Mouse (Mus musculus) heart, embryonic 12.5 days (tissue): ENCODE measurements at regions not wholly inside any gene's neighbourhood (a gene's known extent, or its start where the extent isn't known, plus 50 kb on each side); places are given as distances from the start of the nearest gene placed in this dataset.

Source experiments
- ATAC-seq: fragments of 200-750 bp; cut with Nextera tagmentation; 2 replicates; pipeline ENCODE4 v1.8.0; 2017; ENCODE audit warnings: moderate TSS enrichment, moderate library complexity; ENCODE audit not compliant: insufficient number of reproducible peaks, low FRiP score
- H3K27ac ChIP-seq: fragments of 300-500 bp; sonication (generic); 2 replicates; pipeline ENCODE4 v1.5.1; 2016; ENCODE audit warnings: mild to moderate bottlenecking, moderate library complexity; ENCODE audit not compliant: poor library complexity, severe bottlenecking
- H3K27me3 ChIP-seq: fragments of 300-500 bp; sonication (generic); replicated peaks from 2 replicates; pipeline ENCODE4 v1.6.1; 2016; ENCODE audit warnings: mild to moderate bottlenecking, moderate library complexity
- H3K36me3 ChIP-seq: fragments of 300-500 bp; sonication (generic); 2 replicates; pipeline ENCODE4 v1.6.1; 2016; ENCODE audit warnings: mild to moderate bottlenecking, moderate library complexity
- H3K4me1 ChIP-seq: fragments of 300-500 bp; sonication (generic); replicated peaks from 2 replicates; pipeline ENCODE4 v1.6.1; 2016; ENCODE audit warnings: mild to moderate bottlenecking
- H3K4me2 ChIP-seq: fragments of 300-500 bp; sonication (generic); 2 replicates; pipeline ENCODE4 v1.6.1; 2016; ENCODE audit warnings: mild to moderate bottlenecking, moderate library complexity
- H3K4me3 ChIP-seq: fragments of 300-500 bp; sonication (generic); 2 replicates; pipeline ENCODE4 v1.5.1; 2016; ENCODE audit warnings: mild to moderate bottlenecking
- H3K9ac ChIP-seq: fragments of 300-500 bp; sonication (generic); 2 replicates; pipeline ENCODE4 v1.6.1; 2016; ENCODE audit warnings: mild to moderate bottlenecking, moderate library complexity
- H3K9me3 ChIP-seq: fragments of 300-500 bp; sonication (generic); replicated peaks from 2 replicates; pipeline ENCODE4 v1.6.1; 2016; ENCODE audit warnings: mild to moderate bottlenecking, moderate library complexity
- WGBS: fragments of 180-500 bp; shearing (Covaris S2); methylation state at CpG from one replicate; pipeline ENCODE4 v1.1.7; 2016; 5-methylcytosine and 5-hydroxymethylcytosine counted together

DNA sequence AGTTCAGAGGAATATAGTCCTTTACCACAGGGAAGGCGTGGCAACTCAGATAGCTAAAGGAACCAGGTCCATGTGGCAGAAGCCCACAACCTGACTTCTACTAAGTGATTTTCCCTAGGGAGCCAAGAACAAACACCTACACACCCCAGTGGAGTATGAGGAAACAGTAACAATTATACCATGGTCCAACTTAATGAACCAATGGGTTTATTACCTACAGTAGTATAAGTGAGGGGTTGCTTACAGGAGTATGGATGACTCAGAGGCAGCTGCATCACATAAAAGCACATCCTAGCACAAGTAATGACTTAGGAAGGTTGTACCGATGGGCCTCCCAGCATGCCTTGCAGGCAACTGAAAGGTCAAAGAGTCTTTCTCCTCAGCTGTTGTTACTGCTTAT, 98.7 kb upstream of the Cul1 start:
- no peak overlapping the region for H3K9ac ChIP-seq
- peaks cover 14% of the 10 kb centered on the region for H3K4me1 ChIP-seq
- WGBS: 93% methylated on average over 2 of the region's 2 CpGs

DNA sequence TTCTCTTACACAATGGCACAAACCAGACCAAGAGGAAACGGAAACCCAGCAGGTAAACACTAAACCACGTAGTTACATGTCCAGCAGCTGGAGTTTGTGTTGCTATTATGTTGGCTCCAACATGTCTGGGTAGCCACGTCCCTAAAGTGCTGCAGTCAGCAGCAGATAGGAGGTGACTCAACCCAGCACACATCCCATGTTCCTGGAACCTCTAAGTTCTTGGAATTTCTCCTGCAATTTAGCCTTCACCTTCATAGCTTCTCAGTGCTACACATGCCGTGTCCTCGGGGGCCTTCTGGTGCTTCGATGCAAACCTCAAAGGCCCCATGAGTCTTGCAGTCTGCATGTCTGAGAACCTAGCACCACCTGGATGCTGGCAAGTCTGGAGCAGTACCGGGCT, 97.7 kb upstream of the Cul1 start:
- ATAC-seq: no peak
- WGBS: 67% methylated on average over 7 of the region's 7 CpGs

More for the DNA sequence above, 98.7 kb upstream of the Cul1 start:
- Histone ChIP-seq H3K27ac (no peak overlapping the region), H3K36me3 (no peaks in the 10 kb centered on the region), H3K4me3 (no peak overlapping the region), H3K9me3 (no peaks in the 10 kb centered on the region), H3K27me3 (no peaks in the 10 kb centered on the region), H3K4me2 (no peak overlapping the region)
- no peak for ATAC-seq

DNA sequence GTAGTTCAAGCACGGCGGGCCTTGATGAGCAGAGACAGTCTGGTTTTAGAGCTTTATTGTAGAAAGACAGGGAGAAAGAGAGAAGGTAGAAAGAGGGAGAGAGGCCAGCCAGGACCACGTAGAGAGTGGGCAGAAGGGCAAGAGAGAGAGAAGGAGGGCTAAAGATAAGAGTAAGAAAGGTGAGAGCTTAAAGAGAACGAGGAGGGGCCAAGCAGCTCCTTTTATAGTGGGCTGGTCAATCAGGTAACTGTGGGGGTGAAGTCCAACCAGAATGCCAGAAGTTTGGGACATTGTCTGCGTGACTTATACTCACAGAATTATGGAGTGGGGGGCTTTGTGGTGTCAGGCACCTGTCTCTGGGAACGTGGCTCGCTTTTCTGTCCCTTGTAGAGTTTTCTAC, 96.7 kb upstream of the Cul1 start:
- H3K36me3 ChIP-seq: no peaks in the 10 kb centered on the region
- H3K27me3 ChIP-seq: no peaks in the 10 kb centered on the region
- H3K9me3 ChIP-seq: no peaks in the 10 kb centered on the region
- WGBS: 67% methylated on average over 7 of the region's 7 CpGs
- H3K9ac ChIP-seq: no peak overlapping the region
- no peak overlapping the region for H3K4me3 ChIP-seq
- peaks cover 14% of the 10 kb centered on the region for H3K4me1 ChIP-seq
- ATAC-seq: no peak
- H3K4me2 ChIP-seq: 0 out of 2 replicates have a peak overlapping the region, but pooled peaks have one; percentile 27
- no peak overlapping the region for H3K27ac ChIP-seq

More for the DNA sequence above, 97.7 kb upstream of the Cul1 start:
- Histone ChIP-seq H3K27ac (no peak overlapping the region), H3K4me3 (no peak overlapping the region), H3K4me2 (no peak overlapping the region), H3K9me3 (no peaks in the 10 kb centered on the region), H3K4me1 (peaks cover 14% of the 10 kb centered on the region), H3K9ac (no peak overlapping the region), H3K27me3 (no peaks in the 10 kb centered on the region), H3K36me3 (no peaks in the 10 kb centered on the region)

DNA sequence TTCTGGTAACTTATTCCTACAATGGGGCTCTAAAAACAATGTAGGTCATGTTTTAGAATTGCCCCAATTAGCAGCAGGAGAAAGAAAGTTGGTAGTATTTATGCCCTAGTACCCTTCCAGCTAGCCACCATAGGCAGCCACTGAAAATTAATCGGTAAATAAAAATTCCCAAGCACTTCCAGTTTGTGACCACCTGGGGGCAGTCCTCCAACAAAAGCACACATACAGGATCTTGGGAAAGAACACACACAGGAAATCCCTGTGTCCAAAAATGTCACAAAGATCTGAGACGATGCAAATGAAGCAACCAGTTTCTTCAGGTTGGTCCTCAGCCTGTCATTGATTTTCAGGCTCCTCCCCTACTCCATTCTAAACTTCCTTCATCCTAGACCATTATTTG, 94.5 kb upstream of the Cul1 start:
- H3K27me3 ChIP-seq: no peaks in the 10 kb centered on the region
- ATAC-seq: no peak
- WGBS: 44% methylated on average over 2 of the region's 2 CpGs

DNA sequence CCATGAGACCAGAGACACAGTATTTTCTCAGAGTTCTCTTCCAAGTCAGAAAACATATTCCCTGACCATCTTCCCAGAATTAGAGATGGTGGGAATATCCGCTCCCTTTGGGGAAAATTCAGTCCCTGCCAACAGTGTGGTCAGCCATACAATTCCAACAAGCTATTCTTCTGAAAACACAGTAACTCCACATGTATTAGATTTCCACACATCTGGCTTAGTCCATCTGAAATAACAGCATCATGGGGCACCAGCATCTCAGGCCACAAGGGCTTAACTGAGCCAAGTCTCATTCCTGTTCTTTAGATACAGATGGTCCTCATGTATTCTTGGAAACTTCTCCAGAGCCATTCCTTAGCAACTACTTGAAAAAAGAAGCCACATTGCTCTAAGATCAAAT, 89.2 kb upstream of the Cul1 start:
- H3K9me3 ChIP-seq: no peaks in the 10 kb centered on the region
- no peak for ATAC-seq
- no peak overlapping the region for H3K9ac ChIP-seq
- no peak overlapping the region for H3K4me2 ChIP-seq
- H3K27me3 ChIP-seq: no peaks in the 10 kb centered on the region
- no peak overlapping the region for H3K27ac ChIP-seq
- no peak overlapping the region for H3K4me3 ChIP-seq
- 81% methylated on average over 1 of the region's 1 CpGs for WGBS
- no peaks in the 10 kb centered on the region for H3K36me3 ChIP-seq
- H3K4me1 ChIP-seq: no peaks in the 10 kb centered on the region

More for the DNA sequence above, 94.5 kb upstream of the Cul1 start:
- peaks cover 10% of the 10 kb centered on the region for H3K4me1 ChIP-seq
- H3K27ac ChIP-seq: no peak overlapping the region
- no peak overlapping the region for H3K4me3 ChIP-seq
- no peaks in the 10 kb centered on the region for H3K36me3 ChIP-seq
- no peak overlapping the region for H3K9ac ChIP-seq
- no peak overlapping the region for H3K4me2 ChIP-seq
- no peaks in the 10 kb centered on the region for H3K9me3 ChIP-seq

DNA sequence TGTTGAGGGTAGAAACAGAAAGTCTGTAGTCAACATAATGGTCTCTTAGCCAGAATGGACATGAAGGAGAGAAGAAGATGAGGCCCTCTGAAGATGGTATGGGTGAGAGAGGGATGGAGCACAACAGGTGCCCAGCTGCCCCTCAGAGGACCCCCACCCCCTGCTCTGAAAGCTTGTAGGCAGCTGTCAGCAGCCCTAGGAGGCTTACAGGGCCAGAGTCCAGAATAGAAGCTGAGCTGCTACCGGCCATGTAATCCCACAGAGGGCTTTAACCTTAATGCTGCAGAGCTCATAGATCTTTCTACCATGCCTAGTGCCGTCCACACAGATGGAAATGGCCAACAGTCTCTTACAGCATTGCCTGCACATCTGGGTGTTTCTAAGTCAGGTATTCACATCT, 88.6 kb upstream of the Cul1 start:
- Histone ChIP-seq H3K9me3 (no peaks in the 10 kb centered on the region), H3K4me1 (no peaks in the 10 kb centered on the region), H3K27ac (no peak overlapping the region), H3K4me3 (no peak overlapping the region), H3K27me3 (no peaks in the 10 kb centered on the region), H3K36me3 (no peaks in the 10 kb centered on the region), H3K4me2 (no peak overlapping the region), H3K9ac (no peak overlapping the region)
- no peak for ATAC-seq
- 53% methylated on average over 2 of the region's 2 CpGs for WGBS

DNA sequence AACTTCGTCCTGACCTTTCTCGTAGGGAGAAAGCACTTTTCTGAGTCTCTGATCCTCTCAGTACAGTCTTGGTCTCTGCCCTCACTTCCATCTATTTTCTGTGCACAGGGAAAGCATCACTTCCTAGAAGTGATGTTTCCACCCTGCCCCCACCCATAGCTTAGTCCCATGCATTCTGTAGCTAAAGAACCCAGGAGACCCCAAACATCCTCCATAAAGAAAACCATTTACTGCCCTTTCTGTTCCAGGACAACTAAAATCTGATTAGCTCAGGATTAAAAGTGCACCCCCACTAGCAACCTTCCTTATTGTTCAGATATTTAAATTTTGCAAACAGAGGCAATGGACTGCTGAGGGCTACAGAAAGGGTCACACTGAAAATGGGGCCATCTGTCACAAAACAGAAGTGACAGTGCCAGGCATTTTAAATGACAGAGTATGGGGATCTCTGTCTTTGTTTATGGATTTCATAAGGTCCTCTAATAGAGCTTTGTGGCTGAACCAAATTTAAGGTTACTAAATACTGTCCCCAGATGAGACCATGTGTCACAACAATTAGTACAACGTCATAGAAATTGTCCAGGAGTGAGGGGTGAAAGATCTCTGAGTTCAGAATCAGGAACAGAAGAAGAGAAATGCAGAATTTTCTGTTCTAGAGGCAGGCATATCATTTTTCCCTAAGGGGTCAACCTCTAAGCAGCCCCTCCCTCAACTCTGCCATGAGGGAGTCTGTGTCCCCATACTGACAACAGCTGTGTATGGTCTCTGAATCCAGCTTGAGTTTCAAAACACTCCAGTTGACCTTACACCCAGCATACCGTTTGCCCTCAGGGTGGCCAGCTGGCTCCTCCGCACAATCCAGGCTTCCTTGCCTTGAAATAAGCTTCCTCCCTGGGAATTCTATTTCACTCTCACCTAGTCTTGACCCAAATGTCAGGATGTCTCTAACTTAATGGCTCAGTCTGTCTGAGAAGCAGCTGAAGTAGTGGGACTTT, 87.2 kb upstream of the Cul1 start:
- Histone ChIP-seq H3K27ac (no peak overlapping the region), H3K27me3 (no peaks in the 10 kb centered on the region), H3K9me3 (no peaks in the 10 kb centered on the region), H3K4me3 (no peak overlapping the region), H3K4me2 (no peak overlapping the region), H3K36me3 (no peaks in the 10 kb centered on the region), H3K4me1 (no peaks in the 10 kb centered on the region), H3K9ac (no peak overlapping the region)
- WGBS: 75% methylated on average over 5 of the region's 5 CpGs
- no peak for ATAC-seq

DNA sequence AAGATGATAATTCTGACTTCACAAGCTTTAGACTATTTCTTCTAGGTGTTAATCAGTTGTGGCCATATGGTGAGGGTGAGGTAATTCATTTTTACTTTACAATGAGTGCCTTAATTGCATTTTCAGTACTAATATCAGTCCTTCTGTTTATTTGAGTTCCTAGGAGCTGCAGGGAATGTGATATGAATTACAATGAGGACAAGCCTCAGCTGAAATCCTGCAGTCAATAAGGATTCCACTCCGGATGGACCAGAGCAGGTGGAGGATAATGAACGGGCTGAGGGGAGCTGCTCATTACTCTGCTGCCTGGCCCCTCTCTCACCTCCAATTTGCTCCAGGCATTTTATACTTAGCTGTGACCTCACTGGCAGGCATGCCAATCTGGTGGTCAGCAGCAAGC, 85.7 kb upstream of the Cul1 start:
- Histone ChIP-seq H3K9me3 (no peaks in the 10 kb centered on the region), H3K27ac (no peak overlapping the region), H3K36me3 (no peaks in the 10 kb centered on the region), H3K4me2 (no peak overlapping the region), H3K9ac (no peak overlapping the region), H3K4me3 (no peak overlapping the region), H3K4me1 (no peaks in the 10 kb centered on the region), H3K27me3 (no peaks in the 10 kb centered on the region)
- 57% methylated on average over 2 of the region's 2 CpGs for WGBS
- ATAC-seq: no peak

DNA sequence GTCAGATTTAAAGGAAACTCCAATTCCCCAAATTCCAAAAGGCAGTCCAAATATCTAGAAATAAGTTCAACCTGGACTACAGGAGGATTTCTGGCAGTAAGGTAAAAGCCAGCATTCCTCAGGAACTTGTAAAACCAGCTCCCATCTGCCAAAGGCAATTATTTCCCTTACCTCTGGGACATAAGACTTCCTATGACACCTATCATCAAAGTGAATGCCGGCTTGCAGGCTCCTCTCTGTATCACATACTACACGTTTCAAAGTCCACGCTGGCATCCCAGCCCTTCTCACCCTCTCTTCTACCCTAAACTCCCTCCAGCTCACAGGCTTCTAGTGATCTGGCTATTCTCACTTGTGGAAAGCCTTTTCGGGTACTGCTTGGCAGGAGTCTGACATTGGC, 77.5 kb upstream of the Cul1 start:
- H3K4me2 ChIP-seq: no peak overlapping the region
- H3K4me1 ChIP-seq: 0 out of 2 replicates have a peak, but pooled peaks cover 2% of the 10 kb centered on the region
- ATAC-seq: no peak
- H3K36me3 ChIP-seq: no peaks in the 10 kb centered on the region
- 39% methylated on average over 4 of the region's 4 CpGs for WGBS
- no peaks in the 10 kb centered on the region for H3K9me3 ChIP-seq
- H3K27ac ChIP-seq: no peak overlapping the region
- no peak overlapping the region for H3K4me3 ChIP-seq
- no peak overlapping the region for H3K9ac ChIP-seq
- no peaks in the 10 kb centered on the region for H3K27me3 ChIP-seq

DNA sequence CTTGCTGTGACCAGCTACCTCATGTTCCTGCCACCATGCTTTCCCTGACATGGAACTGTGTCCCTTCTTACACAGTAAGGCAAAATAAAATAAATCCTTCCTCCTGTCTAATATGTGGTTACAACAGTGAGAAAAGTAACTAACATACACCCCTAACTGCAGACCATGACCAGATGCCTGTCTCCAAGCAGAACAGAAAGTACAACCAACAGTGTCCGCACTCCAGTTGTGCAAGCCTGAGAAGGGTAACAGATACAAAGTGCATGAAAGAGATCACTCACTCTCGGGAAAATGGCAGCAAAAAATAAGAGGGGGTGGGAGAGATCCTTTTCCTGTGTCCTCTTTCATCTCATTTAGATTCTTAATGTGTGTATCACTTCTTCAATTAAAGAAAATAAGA, 71.7 kb upstream of the Cul1 start:
- Histone ChIP-seq H3K36me3 (no peaks in the 10 kb centered on the region), H3K9ac (no peak overlapping the region), H3K4me1 (no peaks in the 10 kb centered on the region), H3K9me3 (no peaks in the 10 kb centered on the region), H3K4me2 (no peak overlapping the region), H3K4me3 (no peak overlapping the region), H3K27ac (no peak overlapping the region), H3K27me3 (no peaks in the 10 kb centered on the region)
- ATAC-seq: no peak
- WGBS: 75% methylated on average over 2 of the region's 2 CpGs

DNA sequence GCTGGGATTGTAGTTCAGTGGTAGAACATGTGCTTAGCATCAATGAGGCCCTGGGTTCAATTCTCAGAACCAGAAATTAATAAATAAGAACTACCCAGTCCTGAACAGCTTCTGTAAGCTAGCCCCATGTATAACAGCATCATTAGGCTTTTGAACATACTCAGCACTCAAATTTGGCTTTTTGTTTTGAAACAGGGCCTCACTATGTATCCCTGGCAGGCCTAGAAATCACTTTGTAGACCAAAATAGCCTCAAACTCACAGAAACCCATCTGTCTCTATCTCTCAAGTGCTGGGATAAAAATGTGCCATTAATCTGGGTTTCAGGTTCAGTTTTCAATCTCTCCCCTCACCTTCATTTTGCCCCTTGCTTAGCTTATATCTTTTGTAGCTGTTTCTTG, 66.6 kb upstream of the Cul1 start:
- no peak overlapping the region for H3K4me3 ChIP-seq
- no peaks in the 10 kb centered on the region for H3K4me1 ChIP-seq
- H3K9me3 ChIP-seq: no peaks in the 10 kb centered on the region
- H3K27me3 ChIP-seq: no peaks in the 10 kb centered on the region
- H3K9ac ChIP-seq: no peak overlapping the region
- H3K36me3 ChIP-seq: no peaks in the 10 kb centered on the region
- H3K4me2 ChIP-seq: no peak overlapping the region
- ATAC-seq: no peak
- H3K27ac ChIP-seq: no peak overlapping the region

DNA sequence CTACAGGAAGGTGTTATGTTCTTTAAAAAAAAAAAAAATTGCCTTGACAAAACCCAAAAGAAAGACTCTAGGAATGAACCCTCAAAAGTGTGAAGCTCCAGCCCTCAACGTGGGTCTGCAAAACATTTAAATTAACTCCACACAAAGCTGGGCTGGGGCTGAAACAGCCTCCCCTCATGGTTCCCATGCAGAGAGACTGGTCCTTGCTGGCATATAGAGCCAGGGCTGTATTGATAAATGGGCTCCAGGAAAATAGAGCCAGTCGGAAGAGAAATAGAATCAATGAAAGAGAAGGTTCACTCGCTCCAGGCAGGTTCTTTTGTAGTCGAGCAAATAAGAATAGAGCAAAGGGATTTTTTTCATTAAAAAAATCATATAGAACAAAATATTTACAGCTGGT, 63.3 kb upstream of the Cul1 start:
- H3K27ac ChIP-seq: no peak overlapping the region
- H3K36me3 ChIP-seq: no peaks in the 10 kb centered on the region
- H3K4me3 ChIP-seq: no peak overlapping the region
- ATAC-seq: no peak
- no peaks in the 10 kb centered on the region for H3K4me1 ChIP-seq
- H3K9me3 ChIP-seq: no peaks in the 10 kb centered on the region
- no peaks in the 10 kb centered on the region for H3K27me3 ChIP-seq
- no peak overlapping the region for H3K9ac ChIP-seq
- 65% methylated on average over 4 of the region's 4 CpGs for WGBS
- H3K4me2 ChIP-seq: no peak overlapping the region
